Mouse (Mus musculus) hematopoietic stem cell, adult 5-6 weeks (primary cell): Measurements from ENCODE around the gene Cx3cl1. TPM values are rescaled to one million over a fixed set of nuclear protein-coding genes. Genes with fewer than 3 reads are reported as not detected.

ENCODE experiments used
- ATAC-seq, 2 experiments: fragments of 125-278 bp in 1 of 2; replicated peaks in 1 of 2; 2 replicates each; pipeline ENCODE4 v1.8.0; 2016 to 2017; ENCODE audit warnings: inconsistent platforms in 2 of 2, mild to moderate bottlenecking in 2 of 2, moderate number of reproducible peaks in 2 of 2, low read depth in 1 of 2, moderate TSS enrichment in 1 of 2; ENCODE audit not compliant: low FRiP score in 2 of 2, poor library complexity in 2 of 2, severe bottlenecking in 2 of 2, insufficient read depth in 1 of 2, low TSS enrichment in 1 of 2
- total RNA-seq: library from RNA; stranded (forward); fragments of 172-1452, 232-1000 nt; gene quantifications from 2 replicates; pipeline ENCODE4 v1.2.3, GENCODE M21; 2017

Cx3cl1 gene
- 0.55 and 3.3 TPM in 2 replicates for total RNA-seq

GRCm38 (mm10) chr8:94771941-94772670 is at the start of gene Cx3cl1:
Gene Cx3cl1 (plus strand): TSS chr8:94772009.
- peak; percentile 84 to 86 for ATAC-seq

GRCm38 (mm10) chr8:94725998-94726397 is 45.8 kb upstream of the Cx3cl1 start:
- ATAC-seq, result peak in 1 of 2 experiments; percentile 27; a peak in 1 of 4 replicates

GRCm38 (mm10) chr8:94729301-94729700 is 42.5 kb upstream of the Cx3cl1 start:
- ATAC-seq, result no peak

GRCm38 (mm10) chr8:94733821-94734465 is 37.9 kb upstream of the Cx3cl1 start:
- peak; percentile 29 to 44; a peak in 1 of 4 replicates for ATAC-seq

- ATAC-seq, result no peak
Measured at GRCm38 (mm10) chr8:94734735-94735350, 37.0 kb upstream of the Cx3cl1 start.

GRCm38 (mm10) chr8:94735426-94736094 is 36.2 kb upstream of the Cx3cl1 start:
- ATAC-seq, result peak; percentile 54 to 75

- no peak for ATAC-seq
Measured at GRCm38 (mm10) chr8:94739829-94740228, 32.0 kb upstream of the Cx3cl1 start.

- ATAC-seq, result no peak
Measured at GRCm38 (mm10) chr8:94740591-94740990, 31.2 kb upstream of the Cx3cl1 start.

- ATAC-seq, result no peak
Measured at GRCm38 (mm10) chr8:94741726-94742125, 30.1 kb upstream of the Cx3cl1 start.

GRCm38 (mm10) chr8:94744484-94744883 is 27.3 kb upstream of the Cx3cl1 start:
- no peak for ATAC-seq

GRCm38 (mm10) chr8:94744972-94745371 is 26.8 kb upstream of the Cx3cl1 start:
- no peak for ATAC-seq

- no peak for ATAC-seq
Measured at GRCm38 (mm10) chr8:94745476-94746184, 26.2 kb upstream of the Cx3cl1 start, which contains the start of gene Ccl22. Gene Ccl22 (plus strand): TSS chr8:94745590.

- no peak for ATAC-seq
Measured at GRCm38 (mm10) chr8:94746832-94747231, 25.0 kb upstream of the Cx3cl1 start.

GRCm38 (mm10) chr8:94748363-94748762 is 23.4 kb upstream of the Cx3cl1 start:
- ATAC-seq, result no peak

- no peak for ATAC-seq
Measured at GRCm38 (mm10) chr8:94749942-94750341, 21.9 kb upstream of the Cx3cl1 start.

- no peak for ATAC-seq
Measured at GRCm38 (mm10) chr8:94751023-94751849, 20.6 kb upstream of the Cx3cl1 start.
